Mouse (Mus musculus) spleen, postnatal 4 days (tissue): ENCODE results near the gene Evi5.

Experiments
- DNase-seq, 2 experiments: peaks; one replicate each; pipeline ENCODE4 v3.0.0; 2022; ENCODE audit warnings: low spot score in 2 of 2

Gene Evi5

GRCm38 (mm10) chr5:107874561-107875260 is at the start of gene Evi5:
Evi5 (minus strand) TSS chr5:107875107.
- peak in 1 of 2 experiments; percentile 59 for DNase-seq

GRCm38 (mm10) chr5:107924564-107924963 is 49.7 kb upstream of the Evi5 start:
- no peak for DNase-seq

- DNase-seq, result no peak
These were observed 47.9 kb upstream of the Evi5 start for GRCm38 (mm10) chr5:107922836-107923235.

GRCm38 (mm10) chr5:107921400-107922252 is 46.7 kb upstream of the Evi5 start:
- DNase-seq, result peak in 1 of 2 experiments; percentile 41

GRCm38 (mm10) chr5:107915280-107915679 is 40.4 kb upstream of the Evi5 start:
- DNase-seq, result no peak

- no peak for DNase-seq
These were observed 36.1 kb upstream of the Evi5 start for GRCm38 (mm10) chr5:107911012-107911411.

- DNase-seq, result no peak
These were observed 35.2 kb upstream of the Evi5 start for GRCm38 (mm10) chr5:107910084-107910616.

GRCm38 (mm10) chr5:107909668-107910067 is 34.8 kb upstream of the Evi5 start:
- no peak for DNase-seq

- no peak for DNase-seq
These were observed 33.7 kb upstream of the Evi5 start for GRCm38 (mm10) chr5:107908514-107909110.

GRCm38 (mm10) chr5:107904325-107904724 is 29.4 kb upstream of the Evi5 start:
- no peak for DNase-seq

GRCm38 (mm10) chr5:107901014-107901615 is 26.2 kb upstream of the Evi5 start:
- DNase-seq, result peak in 1 of 2 experiments; percentile 36

- DNase-seq, result peak; percentile 96 to 99
These were observed 25.5 kb upstream of the Evi5 start, which contains the start of gene Rpl5 for GRCm38 (mm10) chr5:107900206-107901013. Rpl5 (plus strand) TSS chr5:107900502.

GRCm38 (mm10) chr5:107896265-107896664 is 21.4 kb upstream of the Evi5 start:
- DNase-seq, result no peak

- DNase-seq, result no peak
These were observed 19.8 kb upstream of the Evi5 start for GRCm38 (mm10) chr5:107894676-107895075.

- DNase-seq, result peak in 1 of 2 experiments; percentile 26
These were observed 16.6 kb upstream of the Evi5 start for GRCm38 (mm10) chr5:107891515-107891914.

- DNase-seq, result no peak
These were observed 15.3 kb upstream of the Evi5 start for GRCm38 (mm10) chr5:107889994-107890888.

GRCm38 (mm10) chr5:107880710-107881109 is 5.8 kb upstream of the Evi5 start:
- no peak for DNase-seq

GRCm38 (mm10) chr5:107877053-107877452 is 2.1 kb upstream of the Evi5 start:
- no peak for DNase-seq

GRCm38 (mm10) chr5:107875261-107875611 is 329 bp upstream of the Evi5 start:
- DNase-seq, result no peak

GRCm38 (mm10) chr5:107873886-107874302 is 1.0 kb downstream of the Evi5 start:
- peak; percentile 50 to 68 for DNase-seq
